Mouse (Mus musculus): ENCODE measurements around the gene Olfr1373.

- TF ChIP-seq CTCF (IDR thresholded peaks at IDR 0.05; ENCODE audit: low read depth) (no peak), EP300 (IDR thresholded peaks at IDR 0.05; ENCODE audit: low read depth) (no peak)
Observed at GRCm38 (mm10) chr11:52109421-52109820, 35.9 kb downstream of the Olfr1373 start.
